Mouse (Mus musculus) embryonic facial prominence, embryonic 15.5 days (tissue): ENCODE measurements at regions not wholly inside any gene's neighbourhood (a gene's known extent, or its start where the extent isn't known, plus 50 kb on each side); places are given as distances from the start of the nearest gene placed in this dataset.

Source experiments
- ATAC-seq: fragments of 200-750 bp; cut with Nextera tagmentation; 2 replicates; pipeline ENCODE4 v1.8.0; 2017; ENCODE audit warnings: low read depth, moderate TSS enrichment; ENCODE audit not compliant: insufficient number of reproducible peaks, low FRiP score, low TSS enrichment
- H3K27ac ChIP-seq: fragments of 300-500 bp; sonication (generic); replicated peaks from 2 replicates; pipeline ENCODE4 v1.5.1; 2015; ENCODE audit warnings: mild to moderate bottlenecking, inconsistent platforms
- H3K27me3 ChIP-seq: fragments of 300-500 bp; sonication (generic); 2 replicates; pipeline ENCODE4 v1.6.1; 2015; ENCODE audit warnings: inconsistent platforms
- H3K36me3 ChIP-seq: fragments of 300-500 bp; sonication (generic); 2 replicates; pipeline ENCODE4 v1.6.1; 2015; ENCODE audit warnings: mild to moderate bottlenecking, inconsistent platforms
- H3K4me1 ChIP-seq: fragments of 300-500 bp; sonication (generic); 2 replicates; pipeline ENCODE4 v1.6.1; 2015; ENCODE audit warnings: inconsistent platforms
- H3K4me2 ChIP-seq: fragments of 300-500 bp; sonication (generic); replicated peaks from 2 replicates; pipeline ENCODE4 v1.6.1; 2015; ENCODE audit warnings: mild to moderate bottlenecking, inconsistent platforms
- H3K4me3 ChIP-seq: fragments of 300-500 bp; sonication (generic); replicated peaks from 2 replicates; pipeline ENCODE4 v1.5.1; 2015; ENCODE audit warnings: mild to moderate bottlenecking, inconsistent platforms
- H3K9ac ChIP-seq: fragments of 300-500 bp; sonication (generic); 2 replicates; pipeline ENCODE4 v1.6.1; 2015; ENCODE audit warnings: inconsistent platforms
- H3K9me3 ChIP-seq: fragments of 300-500 bp; sonication (generic); replicated peaks from 2 replicates; pipeline ENCODE4 v1.6.1; 2016; ENCODE audit warnings: inconsistent platforms
- WGBS: fragments of 180-500 bp; shearing (Covaris S2); methylation state at CpG from one replicate; pipeline ENCODE4 v1.1.7; 2015; 5-methylcytosine and 5-hydroxymethylcytosine counted together

DNA sequence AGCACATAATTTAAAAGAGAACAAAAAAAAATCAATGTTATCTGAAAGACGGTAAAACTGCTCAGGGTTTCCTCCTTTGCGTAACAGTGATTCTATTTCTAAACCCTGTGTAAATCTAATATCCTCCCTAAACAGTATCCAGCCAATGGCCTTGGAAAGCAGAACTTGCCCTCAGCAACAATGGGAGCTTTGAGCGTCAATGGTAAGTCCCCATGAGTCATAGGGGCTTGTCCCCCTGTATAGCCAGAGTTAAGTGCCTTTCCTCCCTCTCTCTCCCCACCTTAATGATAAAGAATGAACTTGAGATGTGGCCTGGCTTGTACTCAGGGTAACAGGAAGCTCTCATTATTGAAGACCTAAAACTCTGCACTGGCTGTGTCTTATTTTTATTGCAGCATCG, 85.4 kb upstream of the 1700016C15Rik start:
- Histone ChIP-seq H3K4me3 (no peak overlapping the region), H3K9me3 (no peaks in the 10 kb centered on the region), H3K9ac (no peak overlapping the region), H3K27ac (no peak overlapping the region), H3K27me3 (no peaks in the 10 kb centered on the region), H3K4me1 (peaks cover 12% of the 10 kb centered on the region), H3K4me2 (no peak overlapping the region), H3K36me3 (no peaks in the 10 kb centered on the region)
- WGBS = 74% methylated on average over 4 of the region's 4 CpGs
- ATAC-seq = no peak

DNA sequence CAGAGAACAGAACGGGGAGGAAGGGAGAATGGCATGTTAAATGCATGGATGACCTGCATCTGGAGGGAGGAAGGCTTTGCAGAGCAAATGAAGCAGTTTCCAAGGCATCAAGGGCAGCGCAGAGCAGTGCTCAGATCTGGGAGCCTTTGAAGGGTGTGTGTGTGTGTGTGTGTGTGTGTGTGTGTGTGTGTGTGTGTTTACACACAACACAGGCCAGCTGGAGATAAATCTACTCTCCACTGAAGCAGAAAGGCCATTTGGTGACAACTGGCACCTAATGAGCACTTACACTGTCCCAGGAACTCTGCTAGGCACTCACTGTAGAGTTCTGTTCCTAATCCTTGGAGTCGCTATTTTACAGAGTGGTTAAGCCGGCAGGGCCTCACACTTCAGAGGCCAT, 84.3 kb upstream of the 1700016C15Rik start:
- ATAC-seq = no peak
- WGBS = 72% methylated on average over 4 of the region's 4 CpGs
- no peak overlapping the region for H3K4me3 ChIP-seq

DNA sequence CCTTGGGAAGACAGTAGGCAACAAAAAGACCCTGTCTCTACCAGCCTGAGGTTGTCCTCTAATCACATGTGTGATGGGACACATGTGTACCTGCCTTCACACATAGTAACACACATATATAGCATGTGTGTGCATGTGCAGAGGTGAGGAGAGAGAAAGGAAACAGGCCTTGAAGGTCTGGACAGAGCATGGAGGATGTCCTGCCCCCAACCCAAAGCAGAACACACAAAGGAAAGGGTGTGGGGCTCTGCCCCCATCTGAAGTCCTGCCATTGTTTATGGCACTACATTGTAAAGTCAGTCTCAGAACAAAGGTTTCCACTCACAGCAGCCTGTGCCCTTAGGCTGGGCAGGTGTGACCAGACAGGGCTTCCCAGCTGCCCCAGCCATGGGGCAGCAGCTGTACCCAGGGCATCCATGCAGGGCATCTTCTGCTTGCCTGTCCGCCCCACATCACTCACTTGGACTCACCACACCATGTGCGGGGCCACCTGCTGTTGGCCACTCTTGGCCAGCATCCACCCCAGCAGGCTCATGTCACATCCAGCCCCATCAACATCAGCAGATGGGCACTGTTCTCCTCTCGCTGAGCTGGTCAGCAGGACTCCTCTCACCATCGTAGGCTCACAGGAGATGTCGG, 83.6 kb upstream of the 1700016C15Rik start:
- H3K27ac ChIP-seq = no peak overlapping the region
- no peak overlapping the region for H3K9ac ChIP-seq
- H3K36me3 ChIP-seq = no peaks in the 10 kb centered on the region
- ATAC-seq = no peak
- H3K4me1 ChIP-seq = no peaks in the 10 kb centered on the region
- 79% methylated on average over 5 of the region's 5 CpGs for WGBS
- no peaks in the 10 kb centered on the region for H3K27me3 ChIP-seq
- H3K4me2 ChIP-seq = no peak overlapping the region
- no peak overlapping the region for H3K4me3 ChIP-seq
- H3K9me3 ChIP-seq = no peaks in the 10 kb centered on the region

More for the DNA sequence above, 84.3 kb upstream of the 1700016C15Rik start:
- no peak overlapping the region for H3K9ac ChIP-seq
- H3K4me1 ChIP-seq = peaks cover 7% of the 10 kb centered on the region
- no peak overlapping the region for H3K27ac ChIP-seq
- H3K27me3 ChIP-seq = no peaks in the 10 kb centered on the region
- no peaks in the 10 kb centered on the region for H3K36me3 ChIP-seq
- H3K9me3 ChIP-seq = no peaks in the 10 kb centered on the region
- H3K4me2 ChIP-seq = no peak overlapping the region

DNA sequence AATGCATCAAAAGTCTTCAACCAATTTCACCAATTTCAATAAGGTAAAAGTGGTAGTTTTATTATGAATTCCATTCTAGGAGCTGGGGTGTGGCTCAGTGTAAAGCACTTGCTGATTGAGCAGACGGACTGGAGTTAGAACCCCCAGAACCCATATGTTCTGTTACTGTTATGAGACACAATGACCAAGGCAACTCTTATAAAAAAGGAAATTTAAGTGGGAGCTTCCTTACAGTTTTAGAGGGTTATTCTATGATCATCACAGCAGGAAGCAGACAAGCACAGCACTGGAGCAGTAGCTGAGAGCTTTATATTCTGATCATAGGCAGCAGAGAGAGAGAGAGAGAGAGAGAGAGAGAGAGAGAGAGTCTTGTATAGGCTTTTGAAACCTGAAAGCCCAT, 81.7 kb upstream of the 1700016C15Rik start:
- Histone ChIP-seq H3K4me3 (no peak overlapping the region), H3K27me3 (no peaks in the 10 kb centered on the region), H3K27ac (no peak overlapping the region), H3K4me2 (no peak overlapping the region), H3K4me1 (no peaks in the 10 kb centered on the region), H3K9ac (no peak overlapping the region), H3K36me3 (no peaks in the 10 kb centered on the region), H3K9me3 (no peaks in the 10 kb centered on the region)
- no peak for ATAC-seq
- 88% methylated on average over 1 of the region's 1 CpGs for WGBS

DNA sequence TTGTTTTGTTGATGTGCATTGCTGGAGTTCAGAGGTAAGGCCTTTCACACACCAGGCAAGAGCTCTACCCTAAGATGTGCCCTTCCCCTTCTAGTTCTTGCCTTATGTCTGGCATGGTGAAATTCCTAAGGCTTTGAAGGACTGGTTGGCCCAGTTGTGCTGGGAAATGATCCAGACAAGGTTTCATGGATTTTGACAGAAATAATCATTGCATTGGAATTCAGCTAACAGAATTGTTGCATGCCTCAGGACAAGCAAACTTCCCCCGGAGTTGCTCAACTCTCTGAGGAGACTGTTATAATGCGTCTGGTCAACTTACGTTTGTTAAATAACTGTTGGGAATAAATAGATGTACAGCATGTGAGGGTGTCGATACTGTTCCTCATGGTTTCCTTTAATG, 80.6 kb upstream of the 1700016C15Rik start:
- Histone ChIP-seq H3K4me2 (no peak overlapping the region), H3K4me1 (no peaks in the 10 kb centered on the region), H3K27ac (no peak overlapping the region), H3K4me3 (no peak overlapping the region), H3K9ac (no peak overlapping the region), H3K9me3 (no peaks in the 10 kb centered on the region), H3K36me3 (no peaks in the 10 kb centered on the region), H3K27me3 (no peaks in the 10 kb centered on the region)
- no peak for ATAC-seq
- 31% methylated on average over 4 of the region's 4 CpGs for WGBS

DNA sequence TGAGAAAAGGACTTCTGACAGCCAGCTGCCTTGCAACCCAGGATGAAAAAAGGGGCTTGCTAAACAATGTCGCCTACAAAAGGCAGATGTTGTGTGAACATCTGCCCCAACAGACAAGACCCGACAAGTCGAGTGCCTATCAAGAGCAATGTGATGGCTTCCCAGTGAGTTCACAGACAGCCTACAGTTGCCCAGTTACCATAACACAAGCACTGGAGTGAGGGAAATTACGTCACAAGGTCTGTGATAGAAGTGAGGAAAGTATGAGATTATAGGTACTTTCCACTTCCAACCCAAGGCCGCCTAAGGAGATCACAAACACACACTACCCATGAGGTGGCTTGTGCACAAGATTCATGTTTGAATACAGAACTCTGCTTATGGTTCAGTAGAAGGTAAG, 78.4 kb upstream of the 1700016C15Rik start:
- no peaks in the 10 kb centered on the region for H3K4me1 ChIP-seq
- H3K4me3 ChIP-seq = no peak overlapping the region
- H3K27me3 ChIP-seq = no peaks in the 10 kb centered on the region
- H3K27ac ChIP-seq = no peak overlapping the region
- no peak overlapping the region for H3K9ac ChIP-seq
- ATAC-seq = no peak
- no peak overlapping the region for H3K4me2 ChIP-seq
- H3K36me3 ChIP-seq = no peaks in the 10 kb centered on the region
- no peaks in the 10 kb centered on the region for H3K9me3 ChIP-seq
- 58% methylated on average over 5 of the region's 5 CpGs for WGBS

DNA sequence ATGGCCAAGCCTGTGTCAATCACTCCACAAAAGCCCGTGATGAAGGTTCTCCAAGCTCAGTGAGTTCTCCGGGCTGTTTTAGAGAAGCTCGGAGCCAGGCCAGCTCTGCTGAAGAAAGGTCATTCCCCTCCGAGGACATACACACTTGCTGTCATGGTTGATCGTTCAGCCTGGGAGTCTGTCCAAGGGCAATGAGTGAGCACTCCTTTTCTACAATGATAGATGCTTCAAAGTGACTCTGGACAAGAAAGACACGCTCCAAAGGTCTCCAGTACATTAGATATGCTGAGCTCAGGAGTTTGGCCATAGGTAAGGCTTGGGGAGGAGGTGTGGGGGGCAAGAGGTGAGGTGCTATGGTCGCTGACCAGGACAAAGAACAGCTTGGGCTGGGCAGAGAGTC, 66.5 kb upstream of the 1700016C15Rik start:
- no peak overlapping the region for H3K4me2 ChIP-seq
- H3K9me3 ChIP-seq = no peaks in the 10 kb centered on the region
- H3K27ac ChIP-seq = no peak overlapping the region
- no peaks in the 10 kb centered on the region for H3K4me1 ChIP-seq
- H3K9ac ChIP-seq = no peak overlapping the region
- ATAC-seq = no peak
- no peaks in the 10 kb centered on the region for H3K36me3 ChIP-seq
- H3K4me3 ChIP-seq = no peak overlapping the region
- 82% methylated on average over 7 of the region's 7 CpGs for WGBS
- no peaks in the 10 kb centered on the region for H3K27me3 ChIP-seq

DNA sequence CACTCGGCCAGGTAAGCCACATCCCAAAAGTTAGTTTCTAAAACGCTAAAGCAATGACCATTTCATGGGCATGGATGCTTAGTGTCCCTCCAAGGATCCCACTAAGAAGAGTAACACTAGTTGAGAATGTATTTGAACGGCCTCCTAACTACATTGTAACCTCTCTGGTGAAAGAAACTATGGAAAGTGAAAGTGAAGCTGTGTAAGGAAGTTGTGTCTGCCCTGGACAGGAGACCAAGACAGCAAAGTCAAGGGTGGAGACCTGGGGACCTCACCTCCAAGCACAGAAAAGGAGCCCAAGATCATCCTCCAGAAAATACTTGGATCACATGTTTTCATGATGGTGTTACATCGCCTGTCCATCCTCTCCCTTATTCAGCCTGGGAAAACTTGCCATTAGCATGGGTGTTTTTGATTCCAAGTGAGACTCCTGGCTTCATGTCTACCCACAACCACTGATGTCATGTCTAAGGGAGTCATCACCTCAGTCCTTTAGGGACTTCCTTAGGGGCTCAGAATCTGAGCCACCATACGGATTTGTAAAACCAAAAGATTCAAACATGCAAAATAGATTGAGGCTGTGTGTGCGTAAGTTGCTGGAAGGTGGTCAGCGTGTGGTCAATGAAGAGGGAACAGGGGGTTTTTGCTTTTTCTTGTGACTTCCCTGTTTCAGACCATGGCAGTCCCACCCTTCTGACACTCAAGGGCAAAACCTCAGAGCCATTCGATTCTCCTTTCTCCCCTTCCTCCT, 62.4 kb upstream of the 1700016C15Rik start:
- ATAC-seq = no peak
- H3K27me3 ChIP-seq = no peaks in the 10 kb centered on the region
- no peaks in the 10 kb centered on the region for H3K4me1 ChIP-seq
- H3K4me3 ChIP-seq = no peak overlapping the region
- 86% methylated on average over 8 of the region's 8 CpGs for WGBS
- H3K36me3 ChIP-seq = no peaks in the 10 kb centered on the region
- no peaks in the 10 kb centered on the region for H3K9me3 ChIP-seq
- no peak overlapping the region for H3K9ac ChIP-seq
- H3K27ac ChIP-seq = no peak overlapping the region
- H3K4me2 ChIP-seq = no peak overlapping the region

DNA sequence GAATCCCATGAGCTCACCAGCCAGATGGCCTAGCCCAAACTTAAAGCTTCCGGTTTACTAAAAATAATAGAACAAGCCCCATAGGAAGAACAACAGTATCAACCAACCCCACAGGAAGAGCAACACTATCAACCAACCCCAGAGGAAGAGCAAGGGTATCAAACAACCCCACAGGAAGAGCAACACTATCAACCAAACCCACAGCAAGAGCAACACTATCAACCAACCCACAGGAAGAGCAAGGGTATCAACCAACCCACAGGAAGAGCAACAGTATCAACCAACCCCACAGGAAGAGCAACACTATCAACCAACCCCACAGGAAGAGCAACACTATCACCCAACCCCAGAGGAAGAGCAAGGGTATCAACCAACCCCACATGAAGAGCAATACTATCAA, 59.0 kb upstream of the 1700016C15Rik start:
- ATAC-seq = no peak
- 83% methylated on average over 1 of the region's 1 CpGs for WGBS
- Histone ChIP-seq H3K4me3 (no peak overlapping the region), H3K27me3 (no peaks in the 10 kb centered on the region), H3K27ac (no peak overlapping the region), H3K4me1 (no peaks in the 10 kb centered on the region), H3K9me3 (no peaks in the 10 kb centered on the region), H3K4me2 (no peak overlapping the region), H3K9ac (no peak overlapping the region), H3K36me3 (no peaks in the 10 kb centered on the region)

DNA sequence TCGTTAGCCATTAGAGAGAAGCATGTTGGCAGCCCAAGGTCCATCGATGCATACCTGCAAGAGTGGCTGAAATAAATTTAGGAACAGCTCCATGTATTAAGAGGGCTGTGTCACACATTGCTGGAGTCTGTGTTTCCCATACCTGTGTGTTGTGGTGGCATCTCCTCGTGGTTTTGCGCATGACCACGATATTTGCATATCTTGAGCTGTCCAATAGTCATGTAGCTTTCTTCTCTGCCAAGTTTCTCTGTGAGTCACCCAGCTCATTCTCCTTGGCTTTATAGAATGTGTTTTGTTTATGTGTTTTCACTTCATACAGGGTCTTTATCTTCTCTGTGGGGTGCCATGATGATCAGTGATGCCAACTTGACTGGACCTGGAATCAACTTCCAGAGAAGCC, 53.0 kb upstream of the 1700016C15Rik start:
- H3K9ac ChIP-seq = no peak overlapping the region
- H3K4me3 ChIP-seq = no peak overlapping the region
- WGBS = 86% methylated on average over 5 of the region's 5 CpGs
- no peaks in the 10 kb centered on the region for H3K27me3 ChIP-seq
- H3K9me3 ChIP-seq = no peaks in the 10 kb centered on the region
- no peak overlapping the region for H3K4me2 ChIP-seq
- H3K36me3 ChIP-seq = no peaks in the 10 kb centered on the region
- H3K4me1 ChIP-seq = no peaks in the 10 kb centered on the region
- no peak overlapping the region for H3K27ac ChIP-seq
- no peak for ATAC-seq

DNA sequence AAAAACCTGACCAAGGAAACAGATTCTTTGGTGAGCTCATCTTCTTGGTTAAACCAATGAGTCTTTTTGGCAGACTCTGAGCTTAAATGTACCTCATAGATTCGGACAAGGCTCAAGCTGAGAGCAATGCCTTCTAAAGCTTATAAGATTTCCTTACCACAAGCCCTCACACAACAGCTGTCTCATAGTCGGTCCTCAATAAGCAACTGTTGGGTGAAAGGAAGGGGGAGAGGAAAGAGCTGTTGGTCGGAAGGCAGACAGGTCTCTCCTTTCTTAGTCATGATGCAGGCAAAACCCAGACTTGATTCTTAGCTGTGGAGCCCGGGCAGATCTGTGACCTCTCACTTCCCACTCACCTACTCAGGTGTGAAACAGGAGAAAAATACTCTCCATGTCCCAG, 50.8 kb upstream of the 1700016C15Rik start:
- no peak for ATAC-seq
- Histone ChIP-seq H3K4me1 (0 out of 2 replicates have a peak, but pooled peaks cover under 1% of the 10 kb centered on the region), H3K4me2 (no peak overlapping the region), H3K27me3 (no peaks in the 10 kb centered on the region), H3K9me3 (no peaks in the 10 kb centered on the region), H3K9ac (no peak overlapping the region), H3K27ac (no peak overlapping the region), H3K4me3 (no peak overlapping the region), H3K36me3 (no peaks in the 10 kb centered on the region)
- whole genome bisulfite sequencing = 78% methylated on average over 4 of the region's 4 CpGs
